Mouse (Mus musculus): ENCODE measurements at regions not wholly inside any gene's neighbourhood (a gene's known extent, or its start where the extent isn't known, plus 50 kb on each side); places are given as distances from the start of the nearest gene placed in this dataset.

GRCm38 (mm10) chr1:183772844-183773243 lies 240.3 kb upstream of the Dusp10 start:
- no peak for TF ChIP-seq CTCF (IDR thresholded peaks at IDR 0.05; ENCODE audit: control insufficient read depth, insufficient read depth, insufficient read length)
- no peak for TF ChIP-seq MYOD1 (IDR thresholded peaks at IDR 0.05; ENCODE audit: control insufficient read depth, insufficient read length, low read depth)
- TF ChIP-seq USF1 (IDR thresholded peaks at IDR 0.05; ENCODE audit: low read depth), result no peak
- no peak for TF ChIP-seq MYOG (IDR thresholded peaks at IDR 0.05; ENCODE audit: control insufficient read depth, extremely low read depth, insufficient read length)
- TF ChIP-seq CEBPB (IDR thresholded peaks at IDR 0.05; ENCODE audit: low read depth), result no peak
